Mouse (Mus musculus): ENCODE measurements around the gene Il25. TPM values are rescaled to one million over a fixed set of nuclear protein-coding genes. Genes with fewer than 3 reads are reported as not detected.

The Il25 gene
- polyA plus RNA-seq (2015; fragmentation: Nextera tagmentation; extraction: Ambion mirVana), result not detected in 2 replicates

DNA sequence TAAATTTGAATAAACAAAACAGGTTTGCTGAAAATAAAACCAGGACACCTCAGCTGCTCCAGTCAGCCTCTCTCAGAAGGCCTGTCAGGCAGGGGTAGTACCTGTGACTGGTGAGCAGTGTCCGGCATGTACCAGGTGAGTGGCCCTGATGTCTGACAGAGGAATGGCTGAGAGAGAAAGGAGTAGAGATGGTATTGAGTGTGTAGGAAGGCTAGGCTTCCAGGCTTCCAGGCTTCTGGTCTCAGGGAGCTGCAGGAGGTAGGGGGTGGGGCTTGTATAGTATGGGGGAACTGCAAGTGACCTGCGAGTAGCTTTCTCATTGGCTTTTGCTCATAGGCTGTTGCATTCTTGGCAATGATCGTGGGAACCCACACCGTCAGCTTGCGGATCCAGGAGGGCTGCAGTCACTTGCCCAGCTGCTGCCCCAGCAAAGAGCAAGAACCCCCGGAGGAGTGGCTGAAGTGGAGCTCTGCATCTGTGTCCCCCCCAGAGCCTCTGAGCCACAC lies at the start of gene Il25:
Gene Il25 (plus strand): TSS at position 51 of the 506 bp plus-strand sequence.
- 26% methylated on average over 6 of the region's 6 CpGs for WGBS
- H3K36me3 ChIP-seq, result no peaks in the 10 kb centered on the region
- H3K27ac ChIP-seq (replicated peaks), result no peak within 1 kb of the TSS

DNA sequence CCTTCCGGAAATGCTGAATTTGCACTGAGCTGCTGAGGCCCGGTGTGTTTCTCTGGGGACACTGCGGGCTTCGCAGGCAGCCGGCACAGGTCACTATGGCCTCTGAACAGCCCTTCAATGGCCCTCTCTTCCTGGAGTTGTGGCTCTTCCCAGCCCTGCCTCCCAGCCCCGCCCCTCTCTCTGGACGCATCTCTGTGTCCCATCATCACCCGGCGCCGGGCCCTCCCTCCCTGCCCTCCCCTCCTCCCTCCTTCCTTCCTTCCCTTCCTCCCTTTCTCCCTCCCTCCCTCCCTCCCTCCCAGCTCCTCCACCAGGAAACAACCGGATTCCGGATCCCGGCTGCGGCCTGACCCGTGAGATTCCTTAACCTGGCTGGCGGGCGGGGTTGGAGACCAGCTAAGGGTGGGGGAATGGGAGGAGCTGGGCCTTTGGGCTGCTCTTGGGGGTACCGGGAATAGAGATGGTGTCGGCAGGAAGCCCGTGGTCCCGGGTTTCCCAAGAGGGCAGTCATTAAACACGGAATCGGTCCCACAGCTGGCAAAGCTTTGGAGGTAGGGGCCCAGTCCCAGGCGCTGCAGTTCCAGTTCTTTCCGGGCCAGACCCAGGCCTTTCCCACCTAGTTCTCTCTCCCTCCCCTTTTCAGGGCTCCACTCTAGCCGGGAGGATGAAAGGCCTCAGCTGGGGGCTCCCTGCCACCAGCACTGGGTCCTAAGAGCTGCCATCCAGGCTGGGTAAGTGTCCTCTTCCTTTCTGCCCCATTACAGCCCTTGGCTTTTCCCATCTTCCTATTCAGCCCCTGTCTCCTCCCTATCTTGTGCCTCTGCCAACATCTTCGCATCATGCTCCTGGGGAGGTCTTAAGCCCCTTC lies 49.1 kb upstream of the Il25 start, which contains the start of the genes Bcl2l2 and Gm20521:
Gene Bcl2l2 (plus strand): TSS at position 224 of the 868 bp plus-strand sequence.
Gene Gm20521 (plus strand): TSS at position 288 of the 868 bp plus-strand sequence.
- H3K9me3 ChIP-seq, result no peaks in the 10 kb centered on the region
- H3K9ac ChIP-seq, result peak within 1 kb of the TSS; percentile 95
- 0 out of 2 replicates have a peak, but pooled peaks cover 3% of the 10 kb centered on the region for H3K27me3 ChIP-seq (replicated peaks)
- WGBS, result under 1% methylated on average over 27 of the region's 27 CpGs
- peaks cover 28% of the 10 kb centered on the region for H3K36me3 ChIP-seq
- peak within 1 kb of the TSS; percentile 82 for H3K4me3 ChIP-seq
- peak within 1 kb of the TSS; percentile 97 for H3K27ac ChIP-seq (replicated peaks)
- H3K4me1 ChIP-seq, result peaks cover 25% of the 10 kb centered on the region
- peak; percentile 79 for ATAC-seq (ENCODE audit: extremely low read depth, insufficient number of reproducible peaks, low FRiP score, low TSS enrichment)
- H3K4me2 ChIP-seq, result peak within 1 kb of the TSS; percentile 79

More for the DNA sequence above, at the start of gene Il25:
- Histone ChIP-seq H3K27me3 (replicated peaks) (peaks cover 23% of the 10 kb centered on the region), H3K9ac (no peak within 1 kb of the TSS), H3K9me3 (no peaks in the 10 kb centered on the region), H3K4me1 (peaks cover 30% of the 10 kb centered on the region), H3K4me2 (no peak within 1 kb of the TSS), H3K4me3 (no peak within 1 kb of the TSS)
- no peak for ATAC-seq (ENCODE audit: extremely low read depth, insufficient number of reproducible peaks, low FRiP score, low TSS enrichment)

DNA sequence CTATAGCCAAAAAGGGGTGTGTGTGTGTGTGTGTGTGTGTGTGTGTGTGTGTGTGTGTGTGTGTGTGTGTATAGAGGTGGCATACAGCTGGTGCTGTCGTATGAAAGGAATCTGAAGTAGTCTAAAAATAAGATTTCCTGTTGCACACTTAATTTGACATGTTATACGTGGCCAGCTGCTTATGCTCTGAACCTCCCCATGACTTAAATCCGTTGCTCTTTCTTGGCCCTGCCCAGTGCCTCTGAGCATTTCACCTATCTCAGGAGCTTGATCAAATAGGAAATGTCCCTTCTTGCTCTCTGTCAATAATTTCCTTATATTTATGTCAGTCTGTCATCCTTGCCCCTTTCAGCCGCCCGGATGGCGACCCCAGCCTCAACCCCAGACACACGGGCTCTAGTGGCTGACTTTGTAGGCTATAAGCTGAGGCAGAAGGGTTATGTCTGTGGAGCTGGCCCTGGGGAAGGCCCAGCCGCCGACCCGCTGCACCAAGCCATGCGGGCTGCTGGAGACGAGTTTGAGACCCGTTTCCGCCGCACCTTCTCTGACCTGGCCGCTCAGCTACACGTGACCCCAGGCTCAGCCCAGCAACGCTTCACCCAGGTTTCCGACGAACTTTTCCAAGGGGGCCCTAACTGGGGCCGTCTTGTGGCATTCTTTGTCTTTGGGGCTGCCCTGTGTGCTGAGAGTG lies 48.3 kb upstream of the Il25 start:
- peak overlapping the region; percentile 82 for H3K4me3 ChIP-seq
- H3K27ac ChIP-seq (replicated peaks), result peak overlapping the region; percentile 97
- 31% methylated on average over 21 of the region's 21 CpGs for WGBS
- peaks cover 28% of the 10 kb centered on the region for H3K36me3 ChIP-seq
- H3K9me3 ChIP-seq, result no peaks in the 10 kb centered on the region
- H3K4me2 ChIP-seq, result peak overlapping the region; percentile 79
- ATAC-seq (ENCODE audit: extremely low read depth, insufficient number of reproducible peaks, low FRiP score, low TSS enrichment), result no peak
- peaks cover 25% of the 10 kb centered on the region for H3K4me1 ChIP-seq
- peak overlapping the region; percentile 95 for H3K9ac ChIP-seq
- H3K27me3 ChIP-seq (replicated peaks), result no peaks in the 10 kb centered on the region

DNA sequence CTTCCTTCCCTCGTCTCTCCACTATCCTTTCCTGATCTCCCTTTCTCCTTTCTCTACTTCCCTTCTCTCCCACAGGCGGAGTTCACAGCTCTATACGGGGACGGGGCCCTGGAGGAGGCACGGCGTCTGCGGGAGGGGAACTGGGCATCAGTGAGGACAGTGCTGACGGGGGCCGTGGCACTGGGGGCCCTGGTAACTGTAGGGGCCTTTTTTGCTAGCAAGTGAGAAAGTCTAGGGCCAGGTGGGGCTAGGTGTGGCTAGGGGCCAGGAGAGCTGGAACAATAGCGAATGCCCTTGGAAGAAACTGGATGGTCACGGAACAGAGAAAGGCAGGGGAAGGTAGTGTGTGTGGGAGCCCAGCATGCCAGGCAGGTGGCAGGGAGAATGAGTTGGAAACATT lies 47.2 kb upstream of the Il25 start:
- Histone ChIP-seq H3K4me3 (no peak overlapping the region), H3K9me3 (no peaks in the 10 kb centered on the region), H3K27me3 (replicated peaks) (no peaks in the 10 kb centered on the region), H3K9ac (peak overlapping the region; percentile 24; the same call in 1 of the 2 replicates), H3K4me2 (peak overlapping the region; percentile 79; the same call in 1 of the 2 replicates), H3K4me1 (peaks cover 25% of the 10 kb centered on the region), H3K36me3 (peaks cover 28% of the 10 kb centered on the region), H3K27ac (replicated peaks) (no peak overlapping the region)
- 90% methylated on average over 11 of the region's 11 CpGs for WGBS
- no peak for ATAC-seq (ENCODE audit: extremely low read depth, insufficient number of reproducible peaks, low FRiP score, low TSS enrichment)

DNA sequence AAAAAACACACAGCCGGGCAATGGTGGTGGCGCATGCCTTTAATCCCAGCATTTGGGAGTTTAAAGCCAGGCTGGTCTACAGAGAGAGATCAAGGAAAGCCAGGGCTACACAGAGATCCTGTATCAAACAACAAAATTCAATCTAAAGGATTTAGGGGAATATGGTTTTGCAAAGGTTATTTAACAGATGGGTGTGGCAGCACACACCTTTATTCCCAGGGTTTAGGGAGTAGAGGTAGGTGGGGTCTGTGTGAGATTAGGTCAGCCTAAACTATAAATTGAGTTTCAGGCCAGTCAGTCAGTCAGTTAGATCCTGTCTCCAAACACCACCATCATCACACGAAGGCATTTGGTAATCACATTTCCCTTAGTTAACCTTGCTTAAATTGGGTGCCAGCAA lies 40.3 kb upstream of the Il25 start, which contains the start of gene Pabpn1:
Gene Pabpn1 (plus strand): TSS at position 301 of the 400 bp plus-strand sequence.
- 94% methylated on average over 3 of the region's 3 CpGs for WGBS
- ATAC-seq (ENCODE audit: extremely low read depth, insufficient number of reproducible peaks, low FRiP score, low TSS enrichment), result no peak
- Histone ChIP-seq H3K4me3 (peak within 1 kb of the TSS; percentile 94), H3K27ac (replicated peaks) (peak within 1 kb of the TSS; percentile 87), H3K9ac (peak within 1 kb of the TSS; percentile 76), H3K27me3 (replicated peaks) (no peaks in the 10 kb centered on the region), H3K4me1 (peaks cover 30% of the 10 kb centered on the region), H3K4me2 (peak within 1 kb of the TSS; percentile 68), H3K36me3 (peaks cover 23% of the 10 kb centered on the region), H3K9me3 (no peaks in the 10 kb centered on the region)

DNA sequence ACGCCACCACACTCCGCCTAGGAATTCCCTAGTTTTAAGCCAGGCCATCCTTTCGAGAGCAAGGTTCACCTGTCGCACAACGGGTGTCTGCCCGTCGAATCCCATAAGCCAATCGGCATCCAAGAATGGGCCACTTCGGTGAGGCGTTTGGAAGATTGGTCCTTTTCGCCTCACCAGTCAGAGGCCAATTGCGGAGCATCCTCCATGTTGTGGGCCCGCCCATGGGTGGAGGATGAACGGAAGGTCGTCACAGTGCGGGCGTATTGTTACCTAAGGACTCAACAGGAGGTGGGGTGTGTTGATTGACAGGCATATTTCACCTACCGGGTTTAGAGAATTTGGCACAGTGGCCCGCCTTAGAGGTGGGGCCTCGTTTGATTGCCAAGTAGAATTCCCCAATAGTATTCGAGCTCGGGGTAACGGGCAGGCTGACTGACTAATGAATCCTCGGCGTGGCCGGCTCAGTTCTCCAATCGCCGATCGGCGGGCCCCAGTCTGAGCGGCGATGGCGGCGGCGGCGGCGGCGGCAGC lies 38.8 kb upstream of the Il25 start:
- H3K9me3 ChIP-seq, result no peaks in the 10 kb centered on the region
- H3K27me3 ChIP-seq (replicated peaks), result no peaks in the 10 kb centered on the region
- peak overlapping the region; percentile 96 for H3K27ac ChIP-seq (replicated peaks)
- H3K36me3 ChIP-seq, result peaks cover 34% of the 10 kb centered on the region
- peak; percentile 98 for ATAC-seq (ENCODE audit: extremely low read depth, insufficient number of reproducible peaks, low FRiP score, low TSS enrichment)
- H3K4me3 ChIP-seq, result peak overlapping the region; percentile 94
- H3K4me1 ChIP-seq, result peaks cover 36% of the 10 kb centered on the region
- under 1% methylated on average over 38 of the region's 38 CpGs for WGBS
- peak overlapping the region; percentile 85 for H3K4me2 ChIP-seq
- H3K9ac ChIP-seq, result peak overlapping the region; percentile 100

DNA sequence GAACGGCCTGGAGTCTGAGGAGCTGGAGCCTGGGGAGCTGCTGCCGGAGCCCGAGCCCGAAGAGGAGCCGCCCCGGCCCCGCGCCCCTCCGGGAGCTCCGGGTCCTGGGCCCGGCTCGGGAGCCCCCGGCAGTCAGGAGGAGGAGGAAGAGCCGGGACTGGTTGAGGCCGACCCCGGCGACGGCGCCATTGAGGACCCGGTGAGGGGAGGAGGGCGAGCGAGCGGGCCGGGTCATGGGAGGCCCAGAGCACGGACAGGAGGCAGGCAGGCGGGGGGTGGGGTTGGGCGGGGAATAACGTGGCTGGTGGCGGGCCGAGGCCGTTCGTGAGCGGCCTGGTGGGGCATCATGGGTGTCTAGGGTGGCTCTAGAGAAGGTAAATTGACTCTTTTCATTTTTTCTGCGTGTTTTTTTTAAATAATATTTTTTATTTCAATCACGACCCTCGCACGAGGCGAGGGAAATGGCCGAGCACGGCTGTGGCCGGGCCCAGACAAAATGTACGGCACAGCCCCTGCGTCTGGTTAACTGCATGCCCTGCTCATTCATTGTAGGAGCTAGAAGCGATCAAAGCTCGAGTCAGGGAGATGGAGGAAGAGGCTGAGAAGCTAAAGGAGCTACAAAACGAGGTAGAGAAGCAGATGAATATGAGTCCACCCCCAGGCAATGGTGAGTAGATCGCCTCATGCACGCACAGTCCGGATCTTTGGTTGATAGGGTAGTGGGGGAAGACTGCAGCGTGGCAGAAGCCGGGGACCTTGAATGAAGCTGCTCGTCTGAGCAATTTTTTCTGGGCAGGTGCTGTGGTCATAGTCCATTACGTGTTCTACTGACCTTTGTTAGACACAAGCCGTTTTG lies 38.0 kb upstream of the Il25 start:
- Histone ChIP-seq H3K27me3 (replicated peaks) (no peaks in the 10 kb centered on the region), H3K27ac (replicated peaks) (peak overlapping the region; percentile 96)
- 1% methylated on average over 45 of the region's 54 CpGs for WGBS

DNA sequence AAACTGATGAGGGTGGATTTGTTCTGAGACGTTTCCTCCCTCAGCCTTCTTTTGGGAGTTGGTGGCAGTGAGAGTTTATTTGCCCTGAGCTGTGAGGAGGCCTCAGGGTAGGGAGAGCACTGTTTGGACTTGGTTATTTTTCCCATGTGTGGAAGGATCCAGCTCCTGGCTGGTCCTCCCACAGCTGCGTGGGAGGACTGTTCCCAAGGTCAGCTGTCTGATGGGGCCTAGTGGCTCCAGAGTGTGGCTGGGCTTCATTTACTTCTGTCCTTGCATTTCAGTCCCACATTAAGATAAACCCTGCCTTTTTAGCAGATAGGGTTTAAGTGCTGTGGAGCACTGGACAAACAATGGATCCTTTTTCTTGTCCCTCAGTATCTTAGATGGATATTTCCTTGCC lies 35.0 kb upstream of the Il25 start:
- Histone ChIP-seq H3K4me2 (no peak overlapping the region), H3K27ac (replicated peaks) (peak overlapping the region; percentile 44), H3K27me3 (replicated peaks) (no peaks in the 10 kb centered on the region), H3K36me3 (peaks cover 42% of the 10 kb centered on the region), H3K4me1 (peaks cover 40% of the 10 kb centered on the region), H3K4me3 (no peak overlapping the region), H3K9me3 (no peaks in the 10 kb centered on the region), H3K9ac (peak overlapping the region; percentile 8; the same call in 1 of the 2 replicates)
- 43% methylated on average over 2 of the region's 2 CpGs for WGBS
- ATAC-seq (ENCODE audit: extremely low read depth, insufficient number of reproducible peaks, low FRiP score, low TSS enrichment), result no peak

More for the DNA sequence above, 38.0 kb upstream of the Il25 start:
- H3K9me3 ChIP-seq, result no peaks in the 10 kb centered on the region
- peaks cover 36% of the 10 kb centered on the region for H3K4me1 ChIP-seq
- peak overlapping the region; percentile 85 for H3K4me2 ChIP-seq
- peak overlapping the region; percentile 100 for H3K9ac ChIP-seq
- peaks cover 42% of the 10 kb centered on the region for H3K36me3 ChIP-seq
- H3K4me3 ChIP-seq, result peak overlapping the region; percentile 94
- ATAC-seq (ENCODE audit: extremely low read depth, insufficient number of reproducible peaks, low FRiP score, low TSS enrichment), result peak; percentile 68

DNA sequence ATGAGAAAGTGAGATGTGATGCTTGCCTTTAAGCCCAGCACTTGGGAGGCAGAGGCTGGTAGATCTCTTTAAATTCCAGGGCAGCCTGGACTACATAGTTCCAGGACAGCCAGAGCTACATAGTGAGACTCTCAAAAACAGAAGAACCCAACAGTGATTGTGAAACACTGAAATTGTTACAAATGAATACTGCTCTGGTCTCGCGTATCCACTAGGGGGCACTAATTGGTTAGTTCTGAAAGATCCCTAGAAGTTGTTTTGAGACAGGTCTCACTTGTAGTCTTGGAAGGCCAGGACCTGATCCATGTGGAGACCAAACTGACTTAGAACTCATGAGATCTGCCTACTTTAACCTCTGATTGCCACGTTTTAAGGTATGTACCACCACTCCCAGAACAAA lies 32.1 kb upstream of the Il25 start:
- no peak for ATAC-seq (ENCODE audit: extremely low read depth, insufficient number of reproducible peaks, low FRiP score, low TSS enrichment)
- Histone ChIP-seq H3K9me3 (no peaks in the 10 kb centered on the region), H3K4me3 (no peak overlapping the region), H3K4me2 (no peak overlapping the region), H3K9ac (no peak overlapping the region), H3K27me3 (replicated peaks) (no peaks in the 10 kb centered on the region), H3K4me1 (peaks cover 29% of the 10 kb centered on the region), H3K36me3 (peaks cover 57% of the 10 kb centered on the region), H3K27ac (replicated peaks) (peak overlapping the region; percentile 45)
- 2% methylated on average over 3 of the region's 3 CpGs for whole genome bisulfite sequencing

DNA sequence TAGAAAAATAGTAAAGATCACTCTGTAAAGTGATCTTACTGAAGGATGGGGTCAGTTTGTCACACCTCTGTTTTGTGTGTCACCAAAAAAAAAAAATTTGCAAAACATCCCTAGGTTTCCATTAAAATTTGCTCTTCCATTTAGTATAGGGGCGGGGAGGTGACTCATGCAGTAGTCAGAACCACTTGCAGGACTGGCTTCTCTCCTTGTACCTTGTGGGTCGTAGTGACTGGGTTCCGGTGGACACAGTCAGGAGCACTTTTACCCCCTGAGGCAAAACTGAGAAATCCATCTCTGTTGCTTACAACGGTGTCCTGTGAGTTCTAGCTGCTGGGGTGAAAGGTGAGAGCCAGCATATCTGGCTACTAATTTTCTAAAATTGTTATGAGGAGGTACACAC lies 28.9 kb upstream of the Il25 start:
- Histone ChIP-seq H3K4me3 (no peak overlapping the region), H3K9ac (no peak overlapping the region), H3K36me3 (peaks cover 57% of the 10 kb centered on the region), H3K27ac (replicated peaks) (no peak overlapping the region), H3K4me1 (peaks cover 4% of the 10 kb centered on the region), H3K27me3 (replicated peaks) (no peaks in the 10 kb centered on the region), H3K4me2 (no peak overlapping the region), H3K9me3 (no peaks in the 10 kb centered on the region)
- ATAC-seq (ENCODE audit: extremely low read depth, insufficient number of reproducible peaks, low FRiP score, low TSS enrichment), result no peak
- WGBS, result 84% methylated on average over 4 of the region's 4 CpGs

All from heart, embryonic 13.5 days (tissue).